Mouse (Mus musculus) central nervous system, embryonic 14 days (tissue): ENCODE data around the gene Pcsk1n. TPM values are rescaled to one million over a fixed set of nuclear protein-coding genes. Genes with fewer than 3 reads are reported as not detected.

Source experiments
- polyA plus RNA-seq: library from polyadenylated mRNA; depleted of rRNA; stranded (reverse); fragments of >200 nt; gene quantifications from 2 replicates; pipeline ENCODE4 v1.2.3, GENCODE M21; 2012; rRNA removed

Gene Pcsk1n
- polyA plus RNA-seq = 65.2 and 75.6 TPM in 2 replicates

GRCm38 (mm10) chrX:7919601-7920383 is at the start of gene Pcsk1n:
TSS of gene Pcsk1n (plus strand) at chrX:7919822.

DNA sequence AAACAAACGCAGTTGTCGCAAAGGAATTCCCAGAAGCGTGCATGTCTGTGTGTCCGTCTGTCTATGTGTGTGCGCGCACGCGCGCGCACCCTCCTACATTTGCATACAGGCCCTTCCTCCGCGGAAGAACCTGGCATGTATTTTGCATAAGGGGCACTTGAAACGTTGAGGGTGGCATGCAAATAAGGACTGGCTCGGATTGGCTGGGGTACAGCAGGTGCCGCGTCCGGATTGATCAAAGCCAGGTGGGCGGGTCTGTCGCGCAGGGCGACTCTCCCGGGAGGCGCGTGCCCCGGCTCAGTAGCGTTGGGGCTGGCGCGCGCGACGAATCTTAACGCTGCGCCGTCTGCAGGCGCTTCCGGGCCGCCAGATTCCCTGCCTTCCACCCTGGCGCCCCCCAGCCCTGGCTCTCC is 41.6 kb upstream of the Pcsk1n start, which contains the start of gene Pim2:
TSS of gene Pim2 (plus strand) at position 256 of the 413 bp plus-strand sequence.

DNA sequence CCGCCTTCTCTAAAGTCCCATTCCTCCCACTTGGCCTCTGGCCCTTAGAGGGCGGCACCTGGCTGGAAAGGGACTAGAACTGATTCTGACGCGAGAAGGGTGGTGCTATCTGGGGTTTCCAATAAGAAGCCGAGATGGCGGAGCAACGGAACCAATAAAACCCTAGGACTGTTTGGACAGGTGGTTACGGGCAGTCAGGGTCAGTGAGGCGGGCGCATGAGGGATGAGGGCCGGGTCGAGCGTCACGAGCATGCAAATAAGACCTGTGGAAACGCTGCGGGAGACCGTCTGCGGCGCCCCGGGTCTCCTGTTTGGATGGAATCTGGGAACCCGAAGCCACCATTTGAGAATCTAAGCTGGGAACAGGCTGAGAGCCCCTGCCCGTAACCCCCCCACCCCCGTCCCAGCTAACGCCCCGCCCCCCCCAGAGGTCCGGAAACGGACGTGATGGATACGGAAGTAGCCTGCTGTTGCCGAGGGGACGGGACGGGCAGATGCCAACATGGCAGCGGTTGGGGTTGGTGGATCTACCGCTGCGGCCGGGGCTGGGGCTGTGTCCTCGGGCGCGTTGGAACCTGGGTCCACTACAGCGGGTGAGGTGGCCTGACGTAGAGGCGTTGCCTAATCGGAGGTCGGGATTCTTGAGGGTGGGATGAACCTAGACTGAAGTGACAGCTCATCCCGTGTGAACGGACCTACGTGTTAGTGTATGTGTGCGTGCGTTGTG is 35.6 kb upstream of the Pcsk1n start, which contains the start of gene Slc35a2:
TSS of gene Slc35a2 (plus strand) at position 188 of the 727 bp plus-strand sequence.

DNA sequence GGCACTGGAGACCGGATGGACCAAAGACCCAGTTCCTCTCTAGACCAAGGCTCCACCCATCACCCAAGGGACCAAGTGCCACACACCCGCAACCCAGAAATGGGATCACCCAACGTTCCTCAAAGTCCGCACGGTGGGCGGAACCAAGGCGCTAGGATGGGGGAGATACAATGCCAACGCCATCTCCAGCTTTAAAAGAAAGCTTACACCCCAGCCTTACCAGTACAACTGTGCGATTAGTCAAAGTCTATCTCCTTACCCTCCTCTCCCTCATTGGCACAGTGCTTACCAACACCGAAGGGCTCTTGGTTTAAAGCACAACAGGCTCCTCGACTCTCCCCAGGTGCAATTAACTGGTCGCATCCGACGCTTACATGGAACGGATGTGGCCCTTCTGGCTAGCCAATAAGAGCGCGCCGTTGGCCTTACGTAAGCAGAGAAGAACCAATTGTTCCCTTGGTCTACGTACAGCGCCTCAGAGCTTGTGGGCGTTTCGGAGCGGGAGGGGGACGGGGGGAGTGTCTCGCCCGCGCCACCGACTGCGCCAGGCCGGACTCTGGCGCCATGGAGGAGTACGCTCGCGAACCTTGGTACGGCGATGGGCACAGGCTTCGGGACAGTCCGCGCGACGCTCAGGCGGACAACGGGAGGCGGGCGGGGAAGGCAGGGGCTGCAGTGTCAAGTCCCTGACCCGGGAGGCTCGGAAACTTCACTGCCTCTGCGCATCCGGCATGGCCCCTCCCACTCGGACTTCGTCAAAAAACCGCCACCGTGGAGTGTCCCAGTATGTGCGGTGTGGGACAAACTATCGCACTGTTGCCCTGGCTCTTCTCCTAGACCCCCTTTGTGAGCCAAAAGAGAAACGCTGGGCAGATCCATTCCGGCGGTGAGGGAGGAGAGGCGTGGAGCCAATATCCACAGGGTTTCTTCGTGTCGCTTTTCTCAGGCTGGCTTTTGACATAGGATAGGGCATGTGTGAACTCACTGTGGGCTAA is 20.4 kb upstream of the Pcsk1n start, which contains the start of the genes Pqbp1 and Timm17b:
TSS of gene Pqbp1 (minus strand) at position 390 of the 995 bp plus-strand sequence.
TSS of gene Timm17b (plus strand) at position 478 of the 995 bp plus-strand sequence.

DNA sequence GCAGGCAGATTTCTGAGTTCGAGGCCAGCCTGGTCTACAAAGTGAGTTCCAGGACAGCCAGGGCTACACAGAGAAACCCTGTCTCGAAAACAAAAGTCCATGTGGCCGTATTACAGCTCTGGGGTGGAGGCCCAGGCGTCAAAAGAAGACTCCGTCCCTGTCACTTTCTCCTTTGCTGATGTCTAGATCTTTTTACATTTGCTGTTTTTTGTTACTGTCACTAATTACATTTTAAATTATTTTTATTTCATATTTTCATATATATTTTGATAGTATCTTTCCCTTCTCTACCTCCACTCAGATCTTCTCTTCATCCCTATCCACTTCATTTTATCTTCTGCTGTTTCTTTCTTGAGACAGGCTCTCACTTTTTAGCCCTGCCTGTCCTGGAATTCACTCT is 11.9 kb upstream of the Pcsk1n start, which contains the start of gene Gm10491:
TSS of gene Gm10491 (minus strand) at position 101 of the 400 bp plus-strand sequence.

DNA sequence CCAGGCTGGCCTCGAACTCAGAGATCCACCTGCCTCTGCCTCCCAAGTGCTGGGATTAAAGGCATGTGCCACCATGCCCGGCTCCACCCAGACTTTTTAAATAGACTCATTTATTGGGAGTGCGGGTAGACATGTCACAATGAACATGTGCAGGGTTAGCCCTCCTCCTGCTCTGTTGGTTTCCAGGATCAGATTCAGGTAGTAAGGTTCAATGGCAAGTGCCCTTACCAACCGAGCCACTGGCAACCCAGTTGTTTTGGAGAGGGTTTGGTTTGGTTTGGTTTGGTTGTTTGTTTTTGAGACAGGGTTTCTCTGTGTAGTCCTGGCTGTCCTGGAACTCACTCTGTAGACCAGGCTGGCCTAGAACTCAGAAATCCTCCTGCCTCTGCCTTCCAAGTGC is 10.4 kb upstream of the Pcsk1n start, which contains the start of gene Gm10490:
TSS of gene Gm10490 (plus strand) at position 301 of the 400 bp plus-strand sequence.

DNA sequence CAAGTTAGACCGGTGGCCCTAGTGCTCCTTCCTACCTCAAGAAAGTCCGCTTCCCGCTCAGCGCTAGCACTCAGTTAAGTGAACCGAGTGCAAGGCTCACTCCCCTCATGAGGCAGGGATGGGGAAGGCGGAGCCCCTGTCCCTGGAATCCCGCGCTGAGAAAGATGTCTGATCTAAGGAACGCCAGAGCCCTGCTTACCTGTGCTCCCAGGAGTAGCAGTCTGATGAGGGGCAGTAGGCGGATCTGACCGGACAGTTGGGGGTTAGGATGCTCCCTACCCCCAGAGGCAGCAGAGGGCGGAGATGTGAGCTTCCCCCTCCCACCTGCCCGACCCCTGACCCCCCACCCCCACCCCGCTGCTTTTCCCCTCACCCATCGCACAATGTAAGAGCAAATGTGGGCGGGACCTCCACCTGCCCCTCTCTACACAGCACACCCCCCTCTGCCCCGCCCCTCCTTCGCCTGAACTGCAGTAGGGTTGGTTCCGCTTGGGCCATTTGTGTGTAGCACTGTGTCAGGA is 8.7 kb downstream of the Pcsk1n start, which contains the start of gene Eras:
TSS of gene Eras (minus strand) at position 338 of the 521 bp plus-strand sequence.

DNA sequence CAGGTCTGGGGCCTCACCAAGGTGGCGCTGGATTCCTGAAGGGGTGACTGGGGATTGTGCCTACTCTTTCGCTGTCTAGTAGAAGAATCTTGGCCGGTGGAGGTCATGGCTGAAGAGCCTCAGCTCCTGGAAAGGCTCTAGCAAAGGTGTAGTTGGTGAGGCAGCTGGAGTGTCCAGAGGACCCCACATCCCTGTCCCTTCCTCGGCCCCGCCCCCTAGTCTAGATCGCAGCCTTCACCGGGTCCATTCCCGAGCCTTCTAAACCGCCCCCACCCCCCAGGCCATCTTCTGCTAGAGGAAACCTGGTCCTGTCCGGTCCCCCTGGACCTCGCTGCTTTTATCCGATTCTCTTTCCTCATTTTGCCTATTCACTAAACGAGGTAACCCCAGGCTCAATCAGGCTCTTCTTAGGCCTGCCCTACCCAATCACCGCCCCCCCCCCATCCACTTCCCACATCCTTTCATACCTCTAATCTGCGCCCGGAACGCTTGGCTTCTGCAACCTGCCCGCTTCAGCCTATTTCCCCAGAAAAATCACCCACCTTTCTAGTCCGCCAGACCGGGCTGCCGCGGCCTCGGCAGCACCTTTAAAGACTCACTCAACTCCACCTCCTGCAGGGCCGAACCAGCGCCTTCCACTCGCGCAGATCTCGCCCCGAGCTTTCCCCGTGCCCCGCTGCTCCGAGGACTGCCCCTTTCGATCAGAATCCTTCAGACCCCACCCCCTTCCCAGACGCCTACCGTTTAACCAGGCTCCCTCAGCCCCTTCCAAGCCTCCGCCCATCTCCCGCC is 27.7 kb downstream of the Pcsk1n start, which contains the start of gene Hdac6:
TSS of gene Hdac6 (minus strand) at position 782 of the 792 bp plus-strand sequence.

Other genes with a start within 250 kb of the Pcsk1n start
- gene Plp2, start 248.4 kb upstream of the Pcsk1n start, polyA plus RNA-seq = 46.2 and 64.5 TPM in 2 replicates
- gene Magix, start 238.6 kb upstream of the Pcsk1n start, polyA plus RNA-seq = 0.20 and 0.29 TPM in 2 replicates
- 29.7 and 33.7 TPM in 2 replicates for gene Gpkow, start 222.7 kb upstream of the Pcsk1n start, polyA plus RNA-seq
- gene Wdr45, start 205.5 kb upstream of the Pcsk1n start, polyA plus RNA-seq = 47.9 and 48.4 TPM in 2 replicates
- 0.57 and 0.83 TPM in 2 replicates for gene Gm45208, start 197.6 kb upstream of the Pcsk1n start, polyA plus RNA-seq
- 99.6 and 106 TPM in 2 replicates for gene Praf2, start 191.4 kb upstream of the Pcsk1n start, polyA plus RNA-seq
- 60.1 and 61.7 TPM in 2 replicates for gene Ccdc120, start 168.9 kb upstream of the Pcsk1n start, polyA plus RNA-seq
- 17.1 and 19.2 TPM in 2 replicates for gene Tfe3, start 157.3 kb upstream of the Pcsk1n start, polyA plus RNA-seq
- gene Gripap1, start 130.1 kb upstream of the Pcsk1n start, polyA plus RNA-seq = 93.9 and 102 TPM in 2 replicates
- gene Kcnd1, start 97.5 kb upstream of the Pcsk1n start, polyA plus RNA-seq = 4.7 and 5.3 TPM in 2 replicates
- gene Otud5, start 78.5 kb upstream of the Pcsk1n start, polyA plus RNA-seq = 59.6 and 60.4 TPM in 2 replicates
- 19.7 and 20.8 TPM in 2 replicates for gene Pim2, start 41.6 kb upstream of the Pcsk1n start, polyA plus RNA-seq
- 41.6 and 47.2 TPM in 2 replicates for gene Slc35a2, start 35.8 kb upstream of the Pcsk1n start, polyA plus RNA-seq
- gene Pqbp1, start 20.6 kb upstream of the Pcsk1n start, polyA plus RNA-seq = 217 and 234 TPM in 2 replicates
- 55.3 and 58.3 TPM in 2 replicates for gene Timm17b, start 20.5 kb upstream of the Pcsk1n start, polyA plus RNA-seq
- gene Gm10491, start 12.0 kb upstream of the Pcsk1n start, polyA plus RNA-seq = not detected in 2 replicates
- gene Gm10490, start 10.3 kb upstream of the Pcsk1n start, polyA plus RNA-seq = not detected in 2 replicates
- 0.15 and 0.21 TPM in 2 replicates for gene Eras, start 8.8 kb downstream of the Pcsk1n start, polyA plus RNA-seq
- 111 and 113 TPM in 2 replicates for gene Hdac6, start 28.1 kb downstream of the Pcsk1n start, polyA plus RNA-seq
- gene Gata1, start 58.2 kb downstream of the Pcsk1n start, polyA plus RNA-seq = 0.33 and 0.34 TPM in 2 replicates
- 0.26 and 0.44 TPM in 2 replicates for gene Glod5, start 98.7 kb downstream of the Pcsk1n start, polyA plus RNA-seq
- 52.8 and 56.5 TPM in 2 replicates for gene Suv39h1, start 154.9 kb downstream of the Pcsk1n start, polyA plus RNA-seq
- gene Was, start 170.7 kb downstream of the Pcsk1n start, polyA plus RNA-seq = 1.0 and 1.1 TPM in 2 replicates
- 193 and 209 TPM in 2 replicates for gene Wdr13, start 213.1 kb downstream of the Pcsk1n start, polyA plus RNA-seq
- gene Rbm3, start 226.1 kb downstream of the Pcsk1n start, polyA plus RNA-seq = 462 and 530 TPM in 2 replicates